Mouse (Mus musculus) erythroblast, embryonic 14.5 days (primary cell): Measurements from ENCODE around the gene Akna. TPM values are rescaled to one million over a fixed set of nuclear protein-coding genes. Genes with fewer than 3 reads are reported as not detected.

Source experiments
- H3K27me3 ChIP-seq: 2 replicates; pipeline ENCODE4 v1.6.1; 2012; ENCODE audit warnings: inconsistent platforms; ENCODE audit not compliant: control insufficient read depth
- H3K36me3 ChIP-seq: 2 replicates; pipeline ENCODE4 v1.6.1; 2012; ENCODE audit warnings: mild to moderate bottlenecking, inconsistent platforms; ENCODE audit not compliant: control insufficient read depth
- H3K4me1 ChIP-seq: 2 replicates; pipeline ENCODE4 v1.6.1; 2012; ENCODE audit warnings: inconsistent platforms; ENCODE audit not compliant: control insufficient read depth
- H3K4me3 ChIP-seq: replicated peaks from 2 replicates; pipeline ENCODE3; 2012; ENCODE audit warnings: moderate library complexity, mild to moderate bottlenecking, inconsistent platforms
- H3K9me3 ChIP-seq: 2 replicates; pipeline ENCODE4 v1.6.1; 2012; ENCODE audit warnings: low read length, inconsistent platforms, mixed read lengths; ENCODE audit not compliant: control insufficient read depth
- GATA1 ChIP-seq: IDR thresholded peaks from 2 replicates; pipeline ENCODE4 v1.6.1; 2012; ENCODE audit warnings: low read length, inconsistent platforms, mixed read lengths
- TAL1 ChIP-seq: IDR thresholded peaks from 3 replicates; pipeline ENCODE4 v1.6.1; 2012; ENCODE audit warnings: low read length, inconsistent platforms, mixed read lengths
- polyA plus RNA-seq: library from polyadenylated mRNA; stranded (reverse); fragments of >175 nt; gene quantifications from 2 replicates; pipeline ENCODE4 v1.2.3, GENCODE M21; 2012

The Akna gene
- polyA plus RNA-seq, 1 experiment = 1.3 TPM

DNA sequence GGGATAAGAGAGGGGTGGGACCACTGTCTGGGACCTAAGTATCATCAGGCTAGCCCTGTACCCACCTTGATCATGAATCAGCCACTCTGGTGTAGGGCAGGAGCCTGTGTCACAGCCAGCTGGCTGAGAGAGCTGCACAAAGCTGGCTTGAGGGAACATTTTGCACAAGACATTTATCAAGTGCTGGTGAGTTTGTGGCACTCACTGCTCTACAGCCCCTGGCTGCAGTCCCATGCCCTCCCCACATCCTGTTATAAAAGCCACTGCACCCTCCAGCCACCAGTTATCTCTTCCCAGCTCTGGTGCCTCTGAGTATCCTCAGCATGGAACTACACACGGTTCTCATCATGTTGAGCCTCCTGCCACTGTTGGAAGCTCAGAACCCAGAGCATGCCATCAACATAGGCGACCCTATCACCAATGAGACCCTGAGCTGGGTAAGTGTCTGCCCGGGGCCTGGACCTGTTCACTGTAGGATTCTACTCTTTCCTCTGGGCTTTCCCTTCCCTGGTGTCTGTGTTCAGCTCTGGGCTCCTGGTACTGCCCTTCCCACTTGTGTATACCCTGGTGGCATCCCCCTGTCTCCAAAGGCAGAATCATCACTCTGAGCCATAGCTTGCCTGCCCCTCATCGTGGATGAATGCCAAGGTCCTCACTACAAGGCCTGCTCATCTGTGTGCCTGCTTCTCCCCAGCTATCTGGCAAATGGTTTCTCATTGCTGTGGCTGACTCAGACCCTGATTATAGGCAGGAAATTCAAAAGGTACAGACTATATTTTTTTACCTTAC, 47.1 kb downstream of the Akna start, which contains the start of gene Orm3:
TSS of gene Orm3 (plus strand) at position 286 of the 789 bp plus-strand sequence.
- H3K9me3 ChIP-seq = no peaks in the 10 kb centered on the region
- no peak within 1 kb of the TSS for H3K4me3 ChIP-seq
- no peaks in the 10 kb centered on the region for H3K36me3 ChIP-seq
- H3K4me1 ChIP-seq = no peaks in the 10 kb centered on the region
- no peaks in the 10 kb centered on the region for H3K27me3 ChIP-seq
- TF ChIP-seq TAL1 = no peak
- no peak for TF ChIP-seq GATA1

DNA sequence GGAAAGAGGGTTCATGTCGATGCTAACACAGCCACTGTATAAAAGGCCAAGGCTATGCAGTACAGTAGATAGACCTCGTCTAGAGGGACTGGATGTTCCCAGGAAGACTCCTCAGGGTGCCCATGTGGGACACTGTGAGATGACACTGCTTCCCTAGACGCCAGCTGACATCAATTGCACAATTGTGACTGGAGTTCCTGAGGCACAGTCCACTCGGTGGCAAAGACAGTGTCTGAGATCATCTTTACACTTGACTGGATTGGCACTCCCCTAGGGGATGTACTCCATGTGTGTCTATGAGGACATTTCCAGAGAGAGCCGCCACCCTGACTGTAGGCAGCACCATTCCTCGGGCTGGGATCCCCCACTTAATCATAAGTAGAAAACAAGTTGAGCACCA, 54.6 kb downstream of the Akna start:
- Histone ChIP-seq H3K36me3 (no peaks in the 10 kb centered on the region), H3K4me1 (no peaks in the 10 kb centered on the region), H3K4me3 (no peak overlapping the region), H3K27me3 (no peaks in the 10 kb centered on the region), H3K9me3 (no peaks in the 10 kb centered on the region)
- TF ChIP-seq GATA1 = no peak
- TF ChIP-seq TAL1 = no peak

DNA sequence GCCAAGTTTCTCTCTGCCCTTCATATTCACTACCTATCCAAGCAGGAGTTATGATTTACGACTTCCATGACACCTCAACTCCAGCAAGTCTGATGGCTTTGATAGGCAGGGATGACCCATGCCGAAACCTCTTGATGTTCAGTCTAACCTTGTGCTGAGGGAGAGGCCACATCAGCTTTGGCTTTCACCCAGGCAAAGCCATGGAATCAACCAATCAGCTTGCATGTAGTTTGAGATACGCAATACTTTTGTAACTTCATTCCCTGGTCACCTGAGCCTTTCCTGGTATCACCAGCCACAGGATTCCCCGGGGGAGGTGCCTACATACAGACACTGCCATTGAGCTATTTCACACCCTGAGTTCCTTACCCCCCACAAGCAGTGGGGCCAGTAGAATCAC, 56.5 kb downstream of the Akna start:
- no peaks in the 10 kb centered on the region for H3K36me3 ChIP-seq
- no peak for TF ChIP-seq GATA1
- no peak for TF ChIP-seq TAL1
- H3K4me1 ChIP-seq = no peaks in the 10 kb centered on the region
- H3K27me3 ChIP-seq = no peaks in the 10 kb centered on the region
- no peaks in the 10 kb centered on the region for H3K9me3 ChIP-seq
- H3K4me3 ChIP-seq = no peak overlapping the region

DNA sequence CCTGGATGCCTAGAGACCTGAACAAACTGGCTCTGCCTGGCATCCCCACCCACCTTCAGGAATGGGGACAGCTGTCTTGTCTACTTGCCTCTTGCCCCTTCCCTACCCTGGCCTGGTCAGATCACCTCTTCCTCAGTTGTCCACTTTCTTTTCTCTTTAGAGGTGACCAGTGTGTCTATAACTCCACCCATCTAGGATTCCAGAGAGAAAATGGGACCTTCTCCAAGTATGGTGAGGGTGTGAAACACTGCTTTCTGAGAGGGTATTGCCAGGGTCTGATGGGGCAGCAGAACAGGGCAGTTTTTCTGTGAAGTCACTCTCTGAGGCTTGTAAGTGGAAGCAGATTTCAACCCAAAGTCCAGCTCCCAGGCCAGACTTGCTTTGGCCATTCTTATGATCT, 57.9 kb downstream of the Akna start:
- H3K4me3 ChIP-seq = no peak overlapping the region
- H3K36me3 ChIP-seq = no peaks in the 10 kb centered on the region
- H3K4me1 ChIP-seq = no peaks in the 10 kb centered on the region
- no peaks in the 10 kb centered on the region for H3K27me3 ChIP-seq
- no peaks in the 10 kb centered on the region for H3K9me3 ChIP-seq
- TF ChIP-seq GATA1 (no peak), TAL1 (no peak)

DNA sequence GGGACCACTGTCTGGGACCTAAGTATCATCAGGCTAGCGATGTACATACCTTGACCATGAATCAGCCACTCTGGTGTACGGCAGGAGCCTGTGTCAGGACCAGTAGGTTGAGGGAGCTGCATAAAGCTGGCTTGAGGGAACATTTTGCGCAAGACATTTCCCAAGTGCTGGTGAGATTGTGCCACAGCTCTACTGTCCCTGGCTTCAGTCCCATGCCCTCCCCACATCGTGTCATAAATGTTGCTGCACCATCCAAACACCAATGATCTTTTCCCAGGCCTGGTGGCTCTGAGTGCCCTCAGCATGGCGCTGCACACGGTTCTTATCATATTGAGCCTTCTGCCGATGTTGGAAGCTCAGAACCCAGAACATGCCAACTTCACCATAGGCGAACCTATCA, 58.9 kb downstream of the Akna start, which contains the start of gene Orm1:
TSS of gene Orm1 (plus strand) at position 266 of the 400 bp plus-strand sequence.
- TF ChIP-seq TAL1 (no peak), GATA1 (no peak)
- Histone ChIP-seq H3K27me3 (no peaks in the 10 kb centered on the region), H3K9me3 (no peaks in the 10 kb centered on the region), H3K36me3 (no peaks in the 10 kb centered on the region), H3K4me1 (no peaks in the 10 kb centered on the region), H3K4me3 (no peak within 1 kb of the TSS)

DNA sequence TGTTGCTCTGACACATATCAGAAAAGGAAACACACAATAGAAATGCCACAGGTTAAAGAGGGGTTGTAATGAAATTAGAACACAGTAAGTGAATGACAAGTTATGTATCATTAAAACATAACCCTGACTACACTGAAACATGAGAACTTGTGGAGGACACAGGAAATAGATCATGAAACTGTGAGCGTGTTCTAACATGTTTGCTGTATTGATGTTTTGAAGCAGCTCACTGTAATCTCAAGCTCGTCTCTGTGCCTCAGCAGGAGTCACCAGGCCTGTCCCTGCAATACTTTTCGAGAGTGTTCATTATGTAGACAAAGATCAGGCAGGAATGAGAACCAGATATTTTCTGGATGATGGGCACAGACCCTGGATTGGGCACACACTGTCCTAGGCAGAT, 59.5 kb downstream of the Akna start:
- no peaks in the 10 kb centered on the region for H3K36me3 ChIP-seq
- H3K27me3 ChIP-seq = no peaks in the 10 kb centered on the region
- H3K4me1 ChIP-seq = no peaks in the 10 kb centered on the region
- no peaks in the 10 kb centered on the region for H3K9me3 ChIP-seq
- no peak for TF ChIP-seq GATA1
- no peak for TF ChIP-seq TAL1
- H3K4me3 ChIP-seq = no peak overlapping the region

DNA sequence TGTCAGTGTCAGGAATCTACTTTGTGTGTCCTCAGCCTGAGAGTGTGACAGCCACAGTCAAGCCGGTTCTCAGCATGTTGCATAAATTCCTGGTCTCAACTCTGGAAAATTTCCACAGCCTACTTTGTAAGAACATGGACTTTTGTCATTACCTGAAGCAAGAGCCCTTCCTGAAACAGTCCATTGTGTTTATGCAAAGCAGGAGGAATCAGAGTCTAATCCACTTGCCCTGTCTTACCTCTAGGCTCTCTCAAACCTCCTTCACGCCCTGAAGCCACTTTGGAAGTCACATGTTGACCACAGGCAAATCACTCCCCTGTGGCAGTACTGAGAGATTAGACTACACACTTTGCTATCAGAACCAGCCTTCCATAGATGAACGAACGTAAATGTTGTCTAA, 60.7 kb downstream of the Akna start:
- Histone ChIP-seq H3K27me3 (no peaks in the 10 kb centered on the region), H3K4me1 (no peaks in the 10 kb centered on the region), H3K36me3 (no peaks in the 10 kb centered on the region), H3K9me3 (no peaks in the 10 kb centered on the region), H3K4me3 (no peak overlapping the region)
- TF ChIP-seq GATA1 (no peak), TAL1 (no peak)

DNA sequence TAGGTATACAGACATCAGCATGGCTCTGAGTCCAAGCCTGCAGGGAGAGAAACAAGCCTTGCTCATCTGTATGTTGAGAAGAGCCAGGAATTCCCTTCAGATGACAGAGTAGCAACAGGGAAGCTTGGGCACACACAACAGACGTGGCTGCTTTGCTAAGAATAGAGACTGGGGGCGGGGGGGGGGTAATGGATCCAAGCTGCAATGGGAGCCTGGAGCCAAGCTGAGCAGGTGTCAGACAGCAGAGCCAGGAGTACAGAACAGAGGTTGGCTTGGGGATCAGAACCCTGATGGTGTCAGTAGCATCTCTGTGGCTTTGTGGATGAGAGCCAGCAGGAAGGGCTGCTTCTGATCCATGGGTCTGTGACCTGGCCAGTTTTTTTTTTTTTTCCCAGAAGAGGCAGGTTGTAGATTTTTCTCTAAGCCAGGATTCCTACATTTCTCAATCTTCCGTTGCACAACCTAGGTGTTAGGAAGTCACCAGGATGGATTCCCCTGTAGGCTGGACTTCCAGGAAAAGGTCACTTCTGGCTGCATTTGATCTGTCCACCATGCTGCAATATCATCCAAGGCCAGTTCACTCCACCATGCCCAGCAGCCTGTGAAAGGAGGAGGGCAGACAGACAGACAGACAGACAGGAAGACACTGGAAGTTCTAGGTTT, 64.6 kb downstream of the Akna start:
- H3K4me3 ChIP-seq = no peak overlapping the region
- H3K36me3 ChIP-seq = no peaks in the 10 kb centered on the region
- no peaks in the 10 kb centered on the region for H3K27me3 ChIP-seq
- no peaks in the 10 kb centered on the region for H3K4me1 ChIP-seq
- no peaks in the 10 kb centered on the region for H3K9me3 ChIP-seq
- TF ChIP-seq TAL1 = no peak
- TF ChIP-seq GATA1 = no peak

DNA sequence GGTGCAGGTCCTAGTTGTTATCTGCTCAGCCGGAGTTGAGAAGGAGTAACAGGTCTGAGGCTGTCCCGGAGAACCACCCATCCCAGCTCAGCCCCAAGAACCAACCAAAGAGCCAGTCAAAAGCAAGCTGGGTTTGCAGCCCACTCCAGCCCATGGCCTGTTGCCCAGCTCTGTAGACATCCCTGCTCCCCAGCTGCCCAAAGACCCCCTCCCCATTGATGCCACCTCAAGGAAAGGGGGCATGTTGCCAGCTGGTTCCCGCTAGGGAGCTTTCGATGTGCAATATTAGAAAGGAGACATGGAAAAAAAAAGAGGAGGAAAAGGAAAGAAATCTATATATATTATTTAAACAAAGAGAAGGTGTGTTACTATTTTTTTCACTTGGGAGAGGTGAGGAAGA, 69.8 kb downstream of the Akna start:
- H3K27me3 ChIP-seq = no peaks in the 10 kb centered on the region
- no peak for TF ChIP-seq TAL1
- no peak for TF ChIP-seq GATA1
- no peaks in the 10 kb centered on the region for H3K4me1 ChIP-seq
- H3K9me3 ChIP-seq = peaks cover 5% of the 10 kb centered on the region; the same call in 1 of the 2 replicates
- H3K4me3 ChIP-seq = no peak overlapping the region
- peaks cover 3% of the 10 kb centered on the region; the same call in 1 of the 2 replicates for H3K36me3 ChIP-seq
